Mouse (Mus musculus) ES-E14 (cell line): ENCODE results near the gene Ndrg3. TPM values are rescaled to one million over a fixed set of nuclear protein-coding genes. Genes with fewer than 3 reads are reported as not detected.

Experiments used
- DNase-seq: peaks from one replicate; pipeline ENCODE4 v3.0.0-alpha.2; 2013; ENCODE audit warnings: low read depth, low spot score
- H3K27ac ChIP-seq: 2 replicates; pipeline ENCODE4 v1.5.1; 2012; ENCODE audit warnings: low read depth, mild to moderate bottlenecking, low read length, moderate library complexity, mixed read lengths; ENCODE audit not compliant: poor library complexity, insufficient read depth, severe bottlenecking
- H3K36me3 ChIP-seq: 2 replicates; pipeline ENCODE4 v1.6.1; 2012; ENCODE audit warnings: mild to moderate bottlenecking, low read length, moderate library complexity, mixed read lengths; ENCODE audit not compliant: control insufficient read depth, poor library complexity, insufficient read depth, severe bottlenecking
- H3K4me1 ChIP-seq, 2 experiments: fragments of 150-350 bp in 1 of 2; sonication (generic) in 1 of 2; 2 replicates each; pipeline ENCODE4 v1.6.1; 2012; ENCODE audit warnings: low read length in 2 of 2, mild to moderate bottlenecking in 1 of 2, mixed read lengths in 1 of 2; ENCODE audit not compliant: control insufficient read depth in 2 of 2, insufficient read depth in 2 of 2, poor library complexity in 1 of 2
- H3K4me3 ChIP-seq, 2 experiments: fragments of 150-350 bp in 1 of 2; sonication (generic) in 1 of 2; 2 replicates each; pipeline ENCODE4 v1.5.1; 2012; ENCODE audit warnings: low read length in 2 of 2, low read depth in 1 of 2, mild to moderate bottlenecking in 1 of 2, mixed read lengths in 1 of 2; ENCODE audit not compliant: insufficient read depth in 1 of 2, poor library complexity in 1 of 2, severe bottlenecking in 1 of 2
- H3K9ac ChIP-seq: 2 replicates; pipeline ENCODE4 v1.6.1; 2012; ENCODE audit warnings: low read depth, mild to moderate bottlenecking, low read length, mixed read lengths; ENCODE audit not compliant: poor library complexity, insufficient read depth, severe bottlenecking
- H3K9me3 ChIP-seq: fragments of 150-350 bp; sonication (generic); 2 replicates; pipeline ENCODE4 v1.6.1; 2012; ENCODE audit warnings: low read depth, mild to moderate bottlenecking, low read length; ENCODE audit not compliant: control insufficient read depth, insufficient read depth
- CHD2 ChIP-seq: IDR thresholded peaks from 2 replicates; pipeline ENCODE4 v1.6.1; 2014; ENCODE audit warnings: mild to moderate bottlenecking, low read depth, low read length, inconsistent platforms
- HCFC1 ChIP-seq: IDR thresholded peaks from 2 replicates; pipeline ENCODE4 v1.6.1; 2012; ENCODE audit warnings: low read length, inconsistent platforms, borderline replicate concordance; ENCODE audit not compliant: insufficient read depth
- MAFK ChIP-seq: IDR thresholded peaks from 2 replicates; pipeline ENCODE4 v1.6.1; 2014; ENCODE audit warnings: mild to moderate bottlenecking, low read depth, low read length, inconsistent platforms; ENCODE audit not compliant: insufficient read depth
- ZC3H11A ChIP-seq: IDR thresholded peaks from 2 replicates; pipeline ENCODE4 v1.6.1; 2012; ENCODE audit warnings: low read depth, mild to moderate bottlenecking, inconsistent platforms, low read length, borderline replicate concordance
- ZNF384 ChIP-seq: IDR thresholded peaks from 2 replicates; pipeline ENCODE4 v1.6.1; 2012; ENCODE audit warnings: low read depth, low read length, inconsistent platforms
- in situ Hi-C, 2 experiments: fragments of 600-800 bp; cut with MboI; formaldehyde crosslinking; loops; one replicate each; pipeline ENCODE4 v1.15.1; 2025; ENCODE audit warnings: low sequenced_read_pairs in 2 of 2, inconsistent platforms in 1 of 2; ENCODE audit not compliant: unreplicated experiment in 2 of 2
- total RNA-seq: library from RNA; depleted of rRNA; stranded (reverse); fragments of 300-350 nt; gene quantifications from 2 replicates; pipeline ENCODE4 v1.2.3, GENCODE M21; 2012

Gene Ndrg3
- total RNA-seq, 1 experiment: 13.1 TPM

DNA sequence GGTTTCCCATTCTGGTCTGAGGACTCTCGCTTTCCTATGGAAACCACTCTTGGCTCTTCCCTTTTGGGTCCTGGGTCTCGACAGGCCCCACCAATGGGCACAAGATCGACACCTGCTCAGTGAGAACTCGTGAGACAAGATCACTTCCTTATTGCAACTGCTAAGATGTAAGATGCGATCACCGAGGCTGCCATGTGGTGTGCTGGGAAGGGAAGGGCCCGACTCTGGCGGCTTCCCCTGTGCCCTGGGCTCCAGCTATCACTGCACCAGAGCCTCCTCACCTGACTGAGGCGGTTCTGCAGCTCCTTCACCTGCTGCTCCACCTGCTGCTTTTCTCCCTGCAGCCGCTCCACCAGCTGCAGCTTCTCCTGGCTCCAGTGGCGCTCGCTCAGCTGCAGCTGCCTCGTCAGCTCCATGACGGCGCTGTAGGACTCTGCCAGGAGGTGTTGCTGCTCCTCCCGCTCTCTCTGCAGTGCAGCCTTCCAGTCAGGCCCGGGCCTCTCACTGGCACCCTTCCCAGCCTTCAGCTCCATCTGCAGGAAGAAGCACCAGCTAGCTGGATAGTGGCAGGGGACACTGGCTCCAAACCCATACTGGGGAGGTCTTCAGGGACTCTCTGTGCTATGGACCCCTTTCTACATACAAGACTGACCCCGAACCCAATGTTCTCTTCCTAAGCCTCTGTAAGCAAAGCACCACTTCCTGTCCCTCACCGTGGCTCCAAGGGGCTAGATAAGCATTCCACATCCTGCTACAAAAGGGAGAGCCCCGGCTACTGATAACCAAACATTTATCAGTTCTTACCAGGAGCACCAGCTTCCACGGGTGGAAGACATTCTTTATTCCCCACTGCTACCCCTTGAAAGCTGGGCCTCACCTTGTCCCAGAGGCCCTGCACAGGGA lies 35.5 kb upstream of the Ndrg3 start:
- DNase-seq: no peak
- TF ChIP-seq CHD2 (no peak), ZNF384 (no peak), MAFK (no peak), ZC3H11A (no peak), HCFC1 (no peak)
- peaks cover 22% of the 10 kb centered on the region; the same call in 1 of the 2 replicates for H3K36me3 ChIP-seq
- H3K9me3 ChIP-seq: no peaks in the 10 kb centered on the region
- in situ Hi-C loops: no loop called here
- no peak overlapping the region for H3K27ac ChIP-seq
- no peaks in the 10 kb centered on the region for H3K4me1 ChIP-seq
- H3K4me3 ChIP-seq: no peak overlapping the region
- H3K9ac ChIP-seq: no peak overlapping the region

DNA sequence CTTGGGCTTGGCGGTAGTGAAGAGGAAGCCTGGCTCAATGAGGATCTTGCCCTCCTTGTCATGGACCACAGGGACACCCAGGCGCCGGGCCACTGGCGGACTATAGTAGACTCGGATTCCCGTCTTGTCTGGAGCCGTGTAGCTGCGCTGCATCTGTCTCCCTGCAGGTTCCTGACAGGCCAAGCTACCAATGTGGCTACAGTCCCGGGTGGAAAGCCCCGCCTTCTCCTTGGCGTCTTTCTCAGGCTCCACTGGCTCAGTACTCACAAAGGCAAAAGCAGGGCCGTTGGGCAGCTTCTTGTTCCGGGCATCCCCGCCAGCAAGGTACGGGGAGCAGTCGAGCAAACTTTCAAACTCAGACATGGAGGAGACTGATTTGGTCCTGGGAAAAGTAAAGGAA lies 29.3 kb upstream of the Ndrg3 start:
- no peak for DNase-seq
- no peak overlapping the region for H3K27ac ChIP-seq
- no peaks in the 10 kb centered on the region for H3K9me3 ChIP-seq
- no peak overlapping the region for H3K9ac ChIP-seq
- peaks cover 21% of the 10 kb centered on the region; the same call in 1 of the 2 replicates for H3K36me3 ChIP-seq
- in situ Hi-C loops: no loop called here
- TF ChIP-seq HCFC1 (no peak), CHD2 (no peak), ZC3H11A (no peak), MAFK (no peak), ZNF384 (no peak)
- H3K4me1 ChIP-seq: peaks cover 3 to 8% of the 10 kb centered on the region in 2 experiments; a peak in 1 of 4 replicates
- H3K4me3 ChIP-seq: peak overlapping the region; percentile 54 to 68

DNA sequence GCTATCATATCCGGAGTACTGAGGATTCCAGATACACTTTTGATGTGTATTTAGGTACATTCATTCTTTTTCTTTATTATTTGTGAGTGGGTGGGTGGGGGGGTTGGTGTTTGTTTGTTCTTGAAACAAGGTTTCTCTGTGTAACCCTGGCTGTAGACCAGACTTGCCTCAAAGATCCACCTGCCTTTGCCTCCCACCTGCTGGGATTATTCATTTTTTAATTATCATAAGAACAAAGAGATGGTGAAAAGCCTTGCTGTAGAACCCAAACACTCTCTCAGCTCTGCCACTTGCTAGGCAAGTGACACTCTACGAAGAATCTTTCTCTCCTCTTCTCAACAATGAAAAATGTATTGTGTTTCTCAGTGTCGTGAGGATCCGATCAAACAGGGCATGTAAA lies 27.4 kb upstream of the Ndrg3 start:
- TF ChIP-seq ZNF384: no peak
- no peak for TF ChIP-seq CHD2
- no peak for TF ChIP-seq ZC3H11A
- TF ChIP-seq HCFC1: no peak
- TF ChIP-seq MAFK: no peak
- Histone ChIP-seq H3K9me3 (no peaks in the 10 kb centered on the region), H3K27ac (no peak overlapping the region), H3K4me3 (no peak overlapping the region), H3K9ac (no peak overlapping the region), H3K4me1 (peaks cover 3 to 8% of the 10 kb centered on the region in 2 experiments; a peak in 1 of 4 replicates), H3K36me3 (peaks cover 15% of the 10 kb centered on the region; the same call in 1 of the 2 replicates)
- in situ Hi-C loops: no loop called here
- no peak for DNase-seq

DNA sequence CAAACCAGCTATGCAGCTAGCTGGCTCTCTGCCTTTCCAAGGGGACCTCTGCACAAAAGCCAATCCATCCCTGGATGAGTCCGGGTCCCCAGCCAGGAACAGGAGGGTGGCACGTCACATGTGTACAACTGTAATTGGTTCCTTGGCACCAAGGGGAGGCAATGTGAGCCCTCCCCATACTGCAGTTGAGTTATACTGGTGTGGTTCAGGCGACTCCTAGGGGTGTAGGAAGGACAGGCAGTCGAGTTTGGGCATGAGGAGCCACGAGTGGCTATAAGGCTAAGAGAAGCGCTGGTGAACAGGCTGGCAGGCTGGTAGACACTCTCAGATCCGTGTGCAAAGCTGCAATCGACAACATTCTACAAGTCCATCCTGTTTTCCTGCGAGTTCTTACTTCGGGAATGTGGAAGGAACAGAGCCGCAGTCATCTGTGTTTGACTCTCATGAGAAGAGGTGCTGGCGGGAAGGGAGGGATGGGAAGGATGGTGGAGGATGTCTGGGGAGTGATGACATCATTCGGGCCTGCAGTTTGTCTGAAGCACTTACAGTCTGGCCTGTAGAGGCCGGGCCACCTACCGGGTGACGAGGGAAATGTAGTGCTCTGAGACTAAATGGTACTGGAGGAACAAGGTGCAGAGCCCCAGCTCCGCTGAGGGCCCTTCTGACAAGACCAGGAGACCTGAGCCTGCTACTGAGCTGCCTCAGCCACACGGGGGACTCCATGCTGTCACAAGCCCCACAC lies 24.8 kb upstream of the Ndrg3 start:
- in situ Hi-C loops: no loop called here
- Histone ChIP-seq H3K9me3 (no peaks in the 10 kb centered on the region), H3K9ac (no peak overlapping the region), H3K4me3 (no peak overlapping the region), H3K4me1 (peaks cover 3 to 8% of the 10 kb centered on the region in 2 experiments; a peak in 1 of 4 replicates), H3K27ac (no peak overlapping the region), H3K36me3 (peaks cover 11% of the 10 kb centered on the region; the same call in 1 of the 2 replicates)
- DNase-seq: no peak
- TF ChIP-seq ZNF384 (no peak), CHD2 (no peak), ZC3H11A (no peak), HCFC1 (no peak)
